ENCODE assay signal across 27 mouse cellular contexts in the genomic region with DNA sequence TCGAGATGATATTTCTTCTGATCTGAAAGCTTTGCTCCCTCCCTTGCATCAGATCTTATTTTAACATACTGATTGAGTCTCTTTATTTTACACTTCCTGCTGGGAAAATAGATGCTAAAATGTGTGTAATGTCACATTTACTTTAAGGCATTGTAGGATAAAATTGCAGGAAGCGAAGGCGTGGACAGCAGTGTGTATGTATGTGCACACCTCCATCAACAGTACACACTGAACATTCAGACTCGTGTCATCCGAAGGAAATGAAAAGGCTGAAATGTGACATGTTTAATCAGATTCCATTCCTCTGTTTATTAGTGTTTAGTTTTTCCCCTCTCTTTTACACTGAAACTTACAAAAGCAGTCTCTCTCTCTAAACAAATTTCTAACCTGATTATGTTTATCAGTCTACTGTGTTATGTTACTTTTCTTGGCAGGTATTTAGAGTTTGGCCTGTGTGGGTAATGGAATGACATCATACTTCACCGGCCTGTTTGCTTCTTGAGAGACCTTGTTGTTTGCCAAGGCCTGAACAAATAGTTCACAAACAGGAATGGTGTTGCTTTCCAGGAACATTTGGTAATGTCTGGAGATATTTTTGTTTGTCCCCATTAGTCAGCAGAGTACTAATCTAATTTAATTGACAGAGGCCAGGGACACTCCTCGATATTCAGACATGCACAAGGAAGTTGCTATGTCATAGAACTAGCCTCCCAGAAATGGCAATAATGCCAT.
DNase-seq lines count a peak whose midpoint lies in the region; ATAC-seq lines count a peak whose summit lies in the region.
"Had no signal": no experiment of that assay in that cellular context is flagged by ENCODE, and none has a peak within 500 bp of the region (broad histone marks: within the 10 kb centered on the region; RNA-seq: fewer than 3 reads in every experiment).

No protein-coding gene starts in this region.

- H3K4me1 ChIP-seq in stomach, embryonic 16.5 days (ENCODE audit: control insufficient read depth, insufficient read depth, low read length) = no peaks in the 10 kb centered on the region
- H3K4me1 ChIP-seq: embryonic facial prominence, embryonic 12.5 days; heart, embryonic 10.5 days; heart, embryonic 15.5 days; hindbrain, embryonic 12.5 days; limb, embryonic 13.5 days; liver, embryonic 13.5 days had no signal

- H3K4me3 ChIP-seq in stomach, embryonic 16.5 days (replicated peaks; ENCODE audit: low read length) = no peak overlapping the region
- H3K4me3 ChIP-seq: embryonic facial prominence, embryonic 12.5 days; heart, embryonic 10.5 days; heart, embryonic 15.5 days; hindbrain, embryonic 12.5 days; limb, embryonic 13.5 days; liver, embryonic 13.5 days had no signal

- WGBS in stomach, embryonic 16.5 days = 51% methylated on average over 7 of the region's 7 CpGs

- DNase-seq in cerebellum, adult 11 months = no peak
- DNase-seq in frontal cortex, postnatal 36 days (ENCODE audit: low spot score in 2 of 2) = no peak
- DNase-seq in lung, postnatal 25 days (ENCODE audit: low spot score) = peak; percentile 46
- no peak for DNase-seq in lung, postnatal 10 days
- DNase-seq in right cerebral cortex, adult 2 months (ENCODE audit: low spot score in 2 of 2) = no peak
- DNase-seq: adrenal gland, adult 8-10 months; cerebellum, postnatal 25 days; embryo, embryonic 11 days; kidney, adult 8-10 months; kidney, postnatal 4 days; liver, embryonic 13.5 days; midbrain, embryonic 14.5 days; right cerebral cortex, postnatal 14 days; thymus, adult 18-20 months; thymus, postnatal 36 days had no signal

- peak; percentile 66 for ATAC-seq in cerebellum, adult (ENCODE audit: insufficient number of reproducible peaks, low FRiP score, low TSS enrichment)
- peak; percentile 59 for ATAC-seq in frontal cortex, adult (ENCODE audit: low TSS enrichment)
- ATAC-seq in stomach, embryonic 16.5 days (ENCODE audit: insufficient read depth, low FRiP score) = peak; percentile 33; the same call in 1 of the 2 replicates
- ATAC-seq: hindbrain, postnatal 0 days; intestine, embryonic 16.5 days had no signal

- no peaks in the 10 kb centered on the region for H3K36me3 ChIP-seq in stomach, embryonic 16.5 days (ENCODE audit: control insufficient read depth, insufficient read depth, low read length)
- H3K36me3 ChIP-seq: embryonic facial prominence, embryonic 12.5 days; heart, embryonic 10.5 days; heart, embryonic 15.5 days; hindbrain, embryonic 12.5 days; limb, embryonic 13.5 days; liver, embryonic 13.5 days had no signal

- H3K4me2 ChIP-seq in stomach, embryonic 16.5 days (ENCODE audit: low read depth, low read length) = no peak overlapping the region
- H3K4me2 ChIP-seq: embryonic facial prominence, embryonic 12.5 days; heart, embryonic 15.5 days; hindbrain, embryonic 12.5 days; limb, embryonic 13.5 days; liver, embryonic 13.5 days had no signal

- no peaks in the 10 kb centered on the region for H3K9me3 ChIP-seq in stomach, embryonic 16.5 days (replicated peaks; ENCODE audit: control insufficient read depth, low read length)
- H3K9me3 ChIP-seq: embryonic facial prominence, embryonic 12.5 days; heart, embryonic 10.5 days; heart, embryonic 15.5 days; hindbrain, embryonic 12.5 days; limb, embryonic 13.5 days; liver, embryonic 13.5 days had no signal

- no peak overlapping the region for H3K27ac ChIP-seq in stomach, embryonic 16.5 days (ENCODE audit: low read length)
- H3K27ac ChIP-seq: embryonic facial prominence, embryonic 12.5 days; heart, embryonic 10.5 days; heart, embryonic 15.5 days; hindbrain, embryonic 12.5 days; hindbrain, postnatal 0 days; kidney, postnatal 0 days; limb, embryonic 13.5 days; liver, embryonic 13.5 days; macrophage had no signal

- no peak overlapping the region for H3K9ac ChIP-seq in stomach, embryonic 16.5 days (ENCODE audit: low read length)
- H3K9ac ChIP-seq: embryonic facial prominence, embryonic 12.5 days; heart, embryonic 15.5 days; hindbrain, embryonic 12.5 days; limb, embryonic 13.5 days; liver, embryonic 13.5 days had no signal

- H3K27me3 ChIP-seq in stomach, embryonic 16.5 days (ENCODE audit: control insufficient read depth, insufficient read depth, low read length) = no peaks in the 10 kb centered on the region
- H3K27me3 ChIP-seq: embryonic facial prominence, embryonic 12.5 days; hindbrain, embryonic 12.5 days; limb, embryonic 13.5 days; liver, embryonic 13.5 days had no signal
